Mouse (Mus musculus): Measurements from ENCODE around the gene Cd96.
A peak's percentile ranks its signal among the peaks of the same experiment; 100 is the strongest.
"Not testable (repeated sequence)": the region's sequence is repeated elsewhere in the genome, so short reads cannot be mapped to it uniquely, and the experiment has no call there.

The Cd96 gene

DNA sequence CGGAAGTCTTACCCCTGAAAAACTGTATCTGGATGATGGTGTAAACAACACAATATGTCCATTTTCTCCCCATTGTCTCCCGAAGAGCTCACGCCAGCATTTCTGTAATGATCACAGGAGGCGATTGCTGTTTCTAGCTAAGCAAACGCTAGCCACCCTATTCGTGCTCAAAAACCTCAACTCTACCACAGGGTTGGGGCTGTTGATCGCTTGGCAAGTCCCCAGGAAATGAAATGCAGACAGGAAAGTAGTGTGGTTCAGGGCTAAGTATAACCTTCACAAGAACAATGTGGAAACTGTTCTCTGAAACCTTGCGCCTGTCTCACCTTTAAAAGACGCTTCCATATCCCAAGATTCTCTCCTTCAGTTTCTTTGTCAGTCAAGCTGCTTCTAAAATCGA is at the start of gene Cd96:
TSS of gene Cd96 (minus strand) at position 232 of the 400 bp plus-strand sequence.
- DNase-seq = peak; percentile 63 to 64

GRCm38 (mm10) chr16:46166971-46167370 is 46.9 kb upstream of the Cd96 start:
- no peak for DNase-seq

DNA sequence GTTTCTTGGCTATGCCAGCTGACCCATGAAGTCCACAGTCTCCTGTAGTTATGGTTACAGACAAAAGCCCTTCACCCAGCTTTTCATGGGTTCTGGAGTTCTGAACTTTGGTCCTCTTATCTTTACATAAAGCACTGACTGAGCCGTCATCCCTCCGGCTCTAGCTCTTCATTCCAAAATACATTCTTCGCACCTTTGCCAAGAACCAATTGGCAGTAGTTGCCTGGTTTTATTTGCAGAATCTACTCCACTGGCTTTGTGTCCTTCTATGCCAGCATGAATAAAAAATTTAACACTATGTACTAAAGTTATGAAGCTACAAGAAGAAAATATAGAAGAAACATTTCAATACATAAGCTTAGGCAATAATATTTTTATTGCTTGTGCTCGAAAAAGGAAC is 45.3 kb upstream of the Cd96 start:
- DNase-seq = no peak

DNA sequence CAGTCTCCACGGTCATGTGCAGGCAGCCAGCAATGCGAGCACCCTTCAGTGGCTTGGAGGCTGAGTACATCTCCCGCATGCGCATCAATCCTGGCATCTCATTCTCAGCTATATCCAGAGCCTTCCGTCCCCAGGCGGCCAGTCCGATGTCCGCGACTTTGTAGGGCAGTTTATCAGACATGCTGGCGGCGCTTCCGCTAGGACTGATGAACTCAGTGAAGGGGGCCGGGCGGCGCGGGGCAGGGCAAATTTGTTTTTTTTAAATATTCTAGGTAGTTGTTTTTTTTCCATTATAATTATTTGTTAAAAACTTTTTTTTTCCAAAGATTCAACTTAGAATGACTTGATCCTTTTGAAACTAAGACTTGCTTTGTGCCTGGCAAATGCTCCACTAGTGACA is 34.8 kb upstream of the Cd96 start, which contains the start of gene Gm4737:
TSS of gene Gm4737 (minus strand) at position 246 of the 400 bp plus-strand sequence.
- DNase-seq = not testable (repeated sequence)

- no peak for DNase-seq
Observed at GRCm38 (mm10) chr16:46151141-46151540, 31.1 kb upstream of the Cd96 start.

GRCm38 (mm10) chr16:46148661-46149341 is 28.8 kb upstream of the Cd96 start:
- no peak for DNase-seq

DNA sequence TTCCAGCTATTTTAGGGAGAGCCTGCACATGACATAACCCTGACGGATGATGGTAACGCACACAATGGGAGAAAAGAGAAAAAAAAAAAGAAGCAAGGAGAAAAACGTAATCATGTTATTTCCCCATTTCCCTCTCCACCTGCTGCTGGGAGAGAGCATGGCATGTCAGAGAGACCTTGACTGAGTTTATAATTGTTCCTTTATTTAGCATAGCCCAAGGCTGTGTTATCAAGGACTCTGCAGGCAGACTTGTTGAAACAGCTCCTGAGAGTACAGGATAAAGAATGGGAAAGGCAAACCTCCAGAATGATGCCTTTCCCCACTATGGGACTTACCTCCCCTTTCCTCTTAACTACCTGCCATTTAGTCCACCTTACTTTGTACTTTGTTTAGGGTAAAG is 26.9 kb upstream of the Cd96 start:
- no peak for DNase-seq

DNA sequence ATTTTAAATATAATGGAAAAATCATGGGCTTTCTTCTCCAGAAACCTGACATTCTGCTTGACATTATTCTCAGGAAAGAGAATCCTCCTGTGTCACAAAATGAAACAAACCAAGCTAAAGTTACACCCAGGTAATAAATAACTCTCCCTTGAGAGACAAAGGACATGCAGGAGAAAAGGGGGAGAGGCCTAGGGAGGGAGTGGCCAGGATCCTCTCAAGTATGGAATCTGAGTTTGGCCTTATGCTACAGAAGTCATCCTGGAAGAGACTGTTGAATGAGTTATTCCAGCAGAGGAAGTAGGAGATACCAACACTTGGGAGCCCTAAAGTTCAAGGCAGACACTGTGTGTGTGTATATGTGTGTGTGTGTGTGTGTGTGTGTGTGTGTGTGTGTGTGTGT is 2.2 kb upstream of the Cd96 start:
- DNase-seq = no peak

DNA sequence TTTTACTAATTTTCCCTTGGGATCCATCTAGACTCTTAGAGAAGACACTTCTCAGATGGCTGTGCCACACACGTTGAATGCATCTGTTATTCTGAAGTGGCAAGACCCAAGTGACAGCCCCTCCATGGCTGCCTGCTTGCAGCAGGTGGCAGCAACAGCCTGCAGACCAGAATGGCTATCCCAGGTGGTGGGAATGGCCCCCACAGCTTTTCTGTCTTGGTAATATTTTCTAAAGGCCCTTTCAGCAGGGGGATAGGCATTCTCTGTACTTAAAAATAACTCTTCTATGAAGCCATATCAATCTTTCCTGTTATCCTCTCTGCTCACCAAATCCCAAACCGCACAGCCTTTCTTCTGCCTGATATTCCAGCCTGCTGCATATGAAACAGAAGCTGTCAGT is 1.4 kb upstream of the Cd96 start:
- peak; percentile 66 to 71 for DNase-seq

DNA sequence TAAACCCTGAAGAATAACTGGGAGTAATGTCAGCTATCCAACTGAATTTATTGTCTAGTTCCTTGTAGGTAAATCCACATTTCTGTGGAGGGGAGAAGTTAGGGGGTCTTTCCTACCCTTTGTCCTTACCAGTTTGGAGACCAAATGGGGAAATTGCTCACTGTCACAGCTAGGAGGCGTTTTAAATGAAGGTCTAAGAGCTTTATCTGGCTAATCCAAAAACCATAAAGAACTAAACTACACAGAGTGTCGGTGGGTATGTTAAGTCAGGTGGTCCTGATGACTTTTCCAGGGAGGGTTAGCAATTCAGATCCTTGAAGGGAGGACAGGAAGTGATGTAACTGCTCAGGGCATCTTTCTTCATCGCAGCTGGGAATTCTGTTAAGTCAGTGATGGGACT is 556 bp upstream of the Cd96 start:
- DNase-seq = no peak

- no peak for DNase-seq
Observed at GRCm38 (mm10) chr16:46117645-46118044, 2.4 kb downstream of the Cd96 start.

GRCm38 (mm10) chr16:46114727-46115126 is 5.3 kb downstream of the Cd96 start:
- DNase-seq = no peak

DNA sequence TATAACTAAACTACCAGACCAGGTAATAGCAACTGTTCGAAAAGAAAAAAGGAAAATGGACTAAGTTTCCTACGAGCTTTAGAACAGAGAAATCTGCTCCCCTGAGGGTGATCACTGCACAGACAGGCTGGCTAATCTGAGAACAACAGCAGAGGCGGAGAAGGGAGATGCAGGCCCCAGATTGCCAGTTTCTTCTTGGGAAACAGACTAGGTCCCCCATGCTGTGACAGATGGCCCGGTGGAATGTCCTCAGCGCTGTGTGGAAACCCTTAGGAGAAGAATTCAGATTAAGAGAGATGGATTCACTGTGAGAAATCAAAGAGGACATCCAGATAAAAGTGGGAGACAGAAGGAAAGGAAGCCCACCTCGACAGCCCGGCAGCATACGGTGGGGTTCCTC is 10.5 kb downstream of the Cd96 start:
- no peak for DNase-seq

DNA sequence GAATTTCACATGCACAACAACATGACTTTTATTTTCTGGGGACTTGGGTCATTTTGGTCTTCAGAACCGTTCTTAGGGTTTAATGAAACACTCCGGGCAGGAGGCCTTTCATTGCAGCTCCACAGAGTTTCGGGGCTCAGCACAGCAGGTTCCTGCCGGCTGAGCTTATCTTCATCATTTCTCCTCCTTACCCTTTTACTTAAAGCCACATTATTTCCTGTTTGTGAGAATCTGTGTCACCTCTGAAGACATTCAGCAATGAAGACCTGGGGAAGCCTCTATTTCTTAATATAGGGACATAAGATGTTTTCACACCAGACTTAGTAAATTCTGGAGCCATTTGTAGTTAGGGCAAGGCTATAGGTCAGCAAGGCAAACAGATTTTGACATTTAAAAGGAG is 12.6 kb downstream of the Cd96 start:
- peak in 1 of 2 experiments; percentile 39 for DNase-seq

- peak; percentile 56 to 80 for DNase-seq
Observed at GRCm38 (mm10) chr16:46104491-46104890, 15.6 kb downstream of the Cd96 start.

- no peak for DNase-seq
Observed at GRCm38 (mm10) chr16:46101748-46102147, 18.3 kb downstream of the Cd96 start.

DNA sequence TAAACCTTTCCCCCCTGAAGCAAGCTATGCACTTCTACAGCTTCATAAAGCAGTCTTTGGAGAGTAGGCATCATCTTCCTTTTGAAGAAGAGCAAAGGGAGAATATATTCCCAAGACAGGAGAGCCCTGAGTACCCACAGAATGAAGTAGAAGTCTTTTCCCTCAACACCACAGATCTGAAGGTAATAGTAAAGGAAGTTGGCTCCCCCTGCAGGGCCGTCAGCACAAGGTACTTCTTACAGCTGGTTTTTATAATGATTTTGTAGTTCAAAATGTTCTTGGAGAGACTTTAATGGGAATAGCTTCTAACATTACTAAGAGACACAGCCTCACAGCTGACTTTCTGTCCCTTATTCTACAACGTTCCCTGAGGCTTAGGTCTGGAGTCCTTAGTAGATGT is 19.8 kb downstream of the Cd96 start:
- DNase-seq = peak; percentile 54 to 56

GRCm38 (mm10) chr16:46097421-46097820 is 22.6 kb downstream of the Cd96 start:
- no peak for DNase-seq

- no peak for DNase-seq
Observed at GRCm38 (mm10) chr16:46094478-46094877, 25.6 kb downstream of the Cd96 start.

GRCm38 (mm10) chr16:46092935-46093334 is 27.1 kb downstream of the Cd96 start:
- DNase-seq = no peak

DNA sequence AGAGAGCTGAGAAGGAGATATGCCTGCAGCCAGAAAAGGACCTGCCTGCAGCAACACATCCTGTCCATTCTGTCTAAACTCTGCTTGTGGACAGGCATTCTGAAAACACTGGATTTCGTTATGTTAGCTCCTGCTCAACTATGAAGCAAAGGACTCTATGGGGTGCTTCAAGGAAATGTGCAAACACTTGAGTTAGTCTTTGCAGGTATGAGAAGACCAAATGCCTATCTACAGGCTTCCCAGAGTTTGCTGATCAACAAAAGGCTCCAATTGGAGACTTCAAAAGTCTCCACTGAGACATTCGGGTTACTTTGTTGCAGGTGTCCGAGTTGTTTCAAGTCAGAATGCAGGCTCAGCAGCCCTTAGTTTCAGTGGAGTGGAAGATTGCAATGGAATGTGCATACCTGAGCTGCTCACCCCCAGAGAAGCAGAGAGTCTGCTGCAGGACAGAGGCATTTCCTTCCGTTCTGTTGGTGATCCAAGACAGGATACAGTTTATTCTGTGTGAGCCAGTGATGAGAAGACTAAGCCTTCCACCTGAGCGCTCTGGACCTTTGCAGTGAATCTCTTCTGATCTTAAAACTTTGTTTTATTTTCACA is 33.1 kb downstream of the Cd96 start:
- no peak for DNase-seq

DNA sequence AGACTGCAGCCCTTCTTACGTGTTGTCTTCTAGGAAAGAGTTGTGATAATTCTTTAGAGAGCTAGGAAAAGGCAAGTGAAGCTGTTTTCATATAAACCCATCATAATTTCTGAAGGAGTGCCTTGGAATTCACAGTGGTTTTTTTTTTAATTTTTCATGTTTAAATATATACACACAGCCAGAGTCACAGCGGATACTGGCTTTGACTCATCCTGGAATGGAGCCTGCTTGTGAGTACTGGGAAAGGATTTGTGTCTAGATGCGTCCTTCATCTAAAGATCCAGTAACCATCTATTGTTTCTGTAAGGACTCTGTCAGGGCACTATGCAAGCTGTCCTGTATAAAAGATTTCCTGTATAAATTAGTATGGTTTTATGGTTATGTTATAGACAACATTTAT is 52.1 kb downstream of the Cd96 start:
- no peak for DNase-seq

GRCm38 (mm10) chr16:46063278-46063677 is 56.8 kb downstream of the Cd96 start:
- no peak for DNase-seq

- no peak for DNase-seq
Observed at GRCm38 (mm10) chr16:46046906-46047305, 73.1 kb downstream of the Cd96 start.

DNA sequence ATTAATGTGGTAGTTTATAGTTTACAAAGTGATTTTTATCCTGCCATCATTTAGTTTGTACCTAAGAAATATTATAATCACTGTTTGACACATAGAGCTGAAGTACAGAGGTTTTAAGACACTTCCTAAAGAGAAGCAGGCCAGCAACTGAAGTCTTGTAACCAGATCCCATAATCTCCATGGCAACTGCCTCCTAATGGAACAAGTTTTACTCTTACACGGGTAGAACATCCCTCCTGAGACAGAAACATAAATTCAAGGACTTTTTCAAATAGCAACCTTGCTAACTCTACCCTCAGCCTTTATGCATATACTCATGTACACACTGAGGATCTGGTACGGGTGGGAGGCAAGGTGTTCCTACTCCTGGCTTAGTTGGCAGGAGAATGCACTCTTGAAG is 83.8 kb downstream of the Cd96 start:
- DNase-seq = no peak

All from thymus, postnatal 36 days (tissue).